Mouse (Mus musculus) heart, postnatal 36 days (tissue): Measurements from ENCODE around the gene Acss2. TPM values are rescaled to one million over a fixed set of nuclear protein-coding genes. Genes with fewer than 3 reads are reported as not detected.

Experiments
- DNase-seq, 2 experiments: peaks; one replicate each; pipeline ENCODE4 v3.0.0; 2021 to 2022
- intact Hi-C: fragments of 180-260 bp; cut with DNase I; formaldehyde crosslinking; loops from one replicate; pipeline ENCODE4 v1.15.1; 2025
- total RNA-seq, 2 experiments: library from RNA; stranded (reverse); gene quantifications; 2 replicates each; pipeline ENCODE4 v1.2.3; 2021

Acss2 gene
- 10 to 100 TPM; 36.3 to 41.6 TPM for total RNA-seq

DNA sequence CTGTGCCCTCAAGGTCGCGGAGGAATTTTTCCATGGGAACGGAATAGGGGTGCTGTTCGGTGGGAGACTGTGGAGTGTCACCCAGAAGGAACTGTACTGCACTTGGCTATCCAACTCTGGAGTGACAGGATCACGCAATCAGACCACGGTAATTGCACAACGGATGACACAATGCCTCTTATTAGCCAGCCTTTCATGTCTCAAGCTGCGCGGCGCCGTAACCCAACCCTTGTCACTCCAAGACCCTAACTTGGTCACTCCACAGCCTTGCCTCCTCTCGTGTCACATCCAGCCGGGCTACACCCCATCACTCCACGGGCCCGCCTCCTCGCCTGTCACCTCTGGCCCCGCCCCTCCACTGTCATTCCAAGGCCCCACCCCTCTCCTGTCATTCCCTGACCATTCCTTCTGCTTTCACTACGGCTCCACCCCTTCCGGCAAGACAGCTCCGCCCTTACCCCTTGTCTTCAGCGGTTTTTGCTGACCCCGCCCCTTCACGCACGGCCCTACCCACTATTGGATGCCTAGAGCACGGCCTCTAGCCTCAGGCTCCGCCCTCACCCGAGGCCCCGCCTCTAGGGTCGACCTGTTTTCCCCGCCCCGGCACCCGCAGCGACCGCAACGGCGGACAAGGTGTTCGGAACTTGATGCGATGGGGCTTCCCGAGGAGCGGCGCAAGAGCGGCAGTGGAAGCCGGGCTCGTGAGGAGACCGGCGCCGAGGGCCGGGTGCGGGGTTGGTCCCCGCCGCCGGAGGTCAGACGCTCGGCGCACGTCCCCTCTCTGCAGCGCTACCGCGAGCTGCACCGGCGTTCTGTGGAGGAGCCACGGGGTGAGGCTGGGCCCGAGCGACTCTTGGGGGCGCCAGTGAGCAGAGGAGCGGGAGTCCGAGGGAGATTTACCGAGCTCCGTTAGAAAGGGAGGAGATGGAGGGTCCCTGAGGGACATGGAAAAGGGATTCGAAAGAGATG is at the start of gene Acss2, which contains the start of gene Ggt7:
Acss2 (plus strand) TSS at position 494 of the 969 bp plus-strand sequence.
Ggt7 (minus strand) TSS at position 783 of the 969 bp plus-strand sequence.
- intact Hi-C loops = loop anchor here (2.0 kb wide), 1 partner anchor 247 kb away; no protein-coding TSS in a partner anchor
- peak; percentile 97 to 98 for DNase-seq

DNA sequence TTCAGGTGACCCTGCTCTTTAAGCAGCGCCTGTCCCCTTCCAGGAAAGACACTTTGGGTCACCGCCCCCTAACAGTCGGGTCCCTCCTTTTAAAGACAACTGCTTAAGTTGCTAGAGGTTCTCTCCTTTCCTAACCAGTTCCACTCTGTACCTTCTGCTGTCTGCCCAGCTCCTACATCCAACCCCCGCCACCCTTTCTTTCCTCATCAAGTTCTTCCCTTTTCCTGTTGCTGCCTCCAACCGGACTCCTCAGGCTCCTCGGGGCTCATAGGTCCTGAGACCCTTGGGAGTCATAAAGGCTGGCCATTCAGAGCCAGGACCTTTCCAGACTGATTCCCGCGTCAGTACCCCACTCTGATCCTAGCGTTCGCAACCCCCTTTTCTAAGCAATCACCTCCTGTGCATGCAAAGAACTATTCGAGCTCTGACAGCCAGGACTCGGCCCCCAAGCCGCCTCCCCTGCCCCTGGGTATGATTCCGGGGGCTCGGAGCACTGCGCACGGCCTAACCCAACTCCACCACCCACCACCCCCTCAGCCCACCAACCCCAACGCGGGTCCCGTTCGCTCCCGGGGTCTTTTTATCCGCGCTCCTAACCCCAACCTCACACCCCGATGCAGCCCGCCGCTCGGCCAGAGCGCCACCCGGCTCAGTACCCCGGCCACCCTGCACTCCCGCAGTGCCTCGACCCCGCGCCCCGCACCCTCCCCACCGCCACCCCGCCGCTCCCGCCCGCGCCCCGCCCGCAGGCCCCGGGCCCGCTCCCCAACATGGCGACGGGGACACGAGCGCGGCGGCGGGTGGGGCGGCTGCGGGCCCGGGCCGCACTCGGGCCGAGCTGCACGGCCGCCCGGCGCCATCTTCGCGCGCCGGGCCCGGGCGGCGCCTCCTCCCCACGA is 44.8 kb upstream of the Acss2 start:
- intact Hi-C loops = no loop called here
- DNase-seq = peak; percentile 44 to 61

DNA sequence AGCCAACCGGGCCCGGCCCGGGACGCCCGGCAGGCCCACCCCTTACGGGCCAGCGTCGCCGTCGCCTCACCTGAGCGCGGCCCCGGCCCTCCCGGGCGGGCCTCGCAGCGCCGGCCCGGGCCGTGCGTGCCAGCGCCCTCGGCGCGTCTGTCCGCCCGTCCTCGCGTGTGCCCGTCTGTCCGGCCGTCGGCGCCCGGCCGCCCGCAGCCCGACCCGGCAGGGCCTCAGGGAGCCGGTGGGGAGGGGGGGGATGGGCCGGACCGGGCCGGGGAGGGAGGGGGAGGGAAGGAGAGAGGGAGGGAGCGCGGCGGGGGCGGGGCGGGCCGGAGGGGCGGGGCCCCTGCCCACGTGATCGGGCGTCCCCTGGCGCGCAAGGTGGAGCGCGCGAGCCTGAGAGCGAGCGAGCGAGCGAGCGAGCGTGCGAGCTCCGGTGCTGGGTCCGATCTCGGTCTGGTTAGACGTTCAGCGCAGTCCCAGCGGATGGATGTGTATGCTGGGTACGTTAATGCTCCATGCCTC is 44.1 kb upstream of the Acss2 start, which contains the start of gene Ncoa6:
Ncoa6 (minus strand) TSS at position 325 of the 519 bp plus-strand sequence.
- intact Hi-C loops = no loop called here
- DNase-seq = peak; percentile 58 to 72

DNA sequence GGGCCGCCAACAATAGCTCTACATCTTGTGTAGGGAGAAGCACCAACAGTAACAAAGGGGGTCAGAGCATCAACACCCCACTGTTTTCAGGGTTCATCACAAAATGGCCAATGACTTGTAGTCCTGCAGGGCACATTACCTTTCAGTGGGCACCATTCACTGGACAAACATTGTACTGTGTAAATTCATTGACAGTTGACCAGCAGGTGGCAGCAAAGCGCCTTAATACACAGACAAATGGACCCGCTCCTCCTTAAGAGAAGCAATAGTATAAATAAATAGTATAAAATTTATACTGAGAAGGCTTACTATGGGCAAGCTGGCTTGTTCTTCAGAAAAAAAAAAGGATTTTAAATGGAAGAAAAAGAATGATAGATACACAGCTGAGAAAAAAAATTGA is 35.7 kb upstream of the Acss2 start:
- intact Hi-C loops = loop anchor here (10.0 kb wide), 1 partner anchor 283 kb away; no protein-coding TSS in a partner anchor
- DNase-seq = peak; percentile 57 to 79

DNA sequence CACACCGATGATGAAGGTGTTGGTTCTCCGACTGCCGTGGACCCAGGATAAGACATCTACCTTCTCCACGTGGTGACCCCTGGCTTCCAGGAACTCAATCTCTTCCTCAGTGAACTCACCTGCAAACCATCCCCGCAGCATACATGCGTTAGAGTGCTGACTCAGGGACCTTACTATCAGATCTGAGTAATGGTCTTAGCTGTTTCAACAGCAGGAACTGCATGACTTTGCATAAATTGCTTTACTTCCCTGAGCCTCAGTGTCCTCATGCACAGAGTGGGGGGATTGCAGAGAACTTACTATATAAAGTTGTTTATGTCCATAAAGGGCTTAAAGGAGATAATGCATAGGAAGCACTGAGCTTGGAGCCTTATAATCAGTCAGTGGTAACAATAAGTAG is 26.8 kb upstream of the Acss2 start:
- no peak for DNase-seq
- intact Hi-C loops = no loop called here

DNA sequence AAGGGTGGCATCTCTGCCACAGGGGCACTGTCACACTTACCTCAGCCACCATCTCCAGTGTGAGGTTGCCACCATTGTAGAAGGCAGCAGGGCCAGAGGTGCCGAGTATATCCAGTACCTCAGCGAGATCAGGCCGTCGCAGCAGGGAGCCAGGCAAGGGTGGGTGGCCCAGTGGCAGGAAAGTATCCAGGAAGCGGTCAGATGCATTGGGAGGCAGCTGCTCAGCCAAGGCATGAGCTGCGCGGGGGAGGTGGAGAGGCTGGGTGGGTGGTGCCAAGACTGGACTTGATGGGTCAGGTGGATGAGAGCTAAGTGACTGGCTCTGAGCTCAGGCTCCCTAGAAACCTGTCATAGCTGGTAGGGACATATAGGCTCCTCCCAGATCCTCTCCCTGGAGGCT is 15.2 kb upstream of the Acss2 start:
- intact Hi-C loops = no loop called here
- no peak for DNase-seq

DNA sequence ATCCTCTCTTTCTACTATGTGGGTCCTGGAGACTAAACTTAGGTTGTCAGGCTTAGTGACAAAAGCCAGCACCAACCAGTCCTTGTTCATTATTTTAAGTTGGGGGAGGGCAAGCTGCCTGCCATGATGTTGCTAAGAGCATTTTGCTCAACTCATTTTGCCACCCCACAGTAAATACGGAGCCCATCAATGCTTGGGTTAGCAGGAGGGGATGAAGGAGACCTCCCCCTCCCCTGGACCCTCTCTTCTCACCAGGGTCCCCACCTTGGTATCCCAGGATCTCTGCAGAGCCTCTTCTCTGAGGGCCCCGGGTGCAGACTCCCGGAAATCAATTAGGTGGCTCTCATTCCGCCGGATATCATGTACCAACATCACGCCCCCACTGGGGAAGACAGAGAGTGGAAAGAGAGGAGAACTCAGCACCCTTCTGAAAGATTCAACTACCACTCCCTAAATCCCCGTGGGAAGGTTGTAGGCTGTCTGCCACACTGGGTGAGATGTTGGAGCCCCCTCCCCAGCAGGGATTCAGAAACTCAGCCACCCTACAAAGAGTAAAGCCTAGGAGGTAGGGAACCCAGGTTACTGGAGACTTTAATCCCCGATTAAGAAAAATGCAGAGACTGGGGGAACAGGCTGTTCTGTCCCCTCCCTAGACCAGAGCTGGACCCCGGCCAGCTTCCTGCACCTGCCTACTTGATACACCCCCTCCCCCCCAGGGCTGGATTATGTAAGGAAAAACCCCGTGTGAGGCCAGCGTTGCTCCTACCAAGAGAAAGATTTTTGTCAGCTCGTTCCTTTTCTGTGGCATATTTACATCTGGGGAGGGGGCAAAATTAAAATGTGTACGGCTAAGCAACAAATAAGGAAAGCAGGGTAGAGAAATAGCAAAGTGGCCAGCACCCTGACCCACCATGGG is 13.1 kb upstream of the Acss2 start:
- intact Hi-C loops = no loop called here

DNA sequence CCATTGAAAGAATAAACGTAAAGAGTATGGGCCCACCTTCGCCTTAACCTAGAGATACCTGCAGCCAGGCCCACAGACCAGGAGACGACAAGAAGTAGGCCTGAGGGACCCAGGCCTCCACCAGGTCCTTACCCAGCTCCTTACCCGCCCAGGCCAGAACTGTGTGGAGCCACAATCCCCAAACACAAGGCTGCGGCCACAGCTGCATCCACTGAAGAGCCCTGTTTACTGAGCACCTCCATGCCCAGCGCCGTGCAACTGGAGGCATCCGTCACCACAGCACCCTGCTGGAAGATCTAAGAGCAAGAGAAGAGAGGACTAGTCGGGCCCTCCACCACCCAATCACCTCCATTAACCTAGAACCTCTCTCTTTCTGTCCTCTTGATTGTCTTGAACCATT is 11.9 kb upstream of the Acss2 start:
- DNase-seq = no peak
- intact Hi-C loops = no loop called here

More for the DNA sequence above, 13.1 kb upstream of the Acss2 start:
- DNase-seq = no peak

DNA sequence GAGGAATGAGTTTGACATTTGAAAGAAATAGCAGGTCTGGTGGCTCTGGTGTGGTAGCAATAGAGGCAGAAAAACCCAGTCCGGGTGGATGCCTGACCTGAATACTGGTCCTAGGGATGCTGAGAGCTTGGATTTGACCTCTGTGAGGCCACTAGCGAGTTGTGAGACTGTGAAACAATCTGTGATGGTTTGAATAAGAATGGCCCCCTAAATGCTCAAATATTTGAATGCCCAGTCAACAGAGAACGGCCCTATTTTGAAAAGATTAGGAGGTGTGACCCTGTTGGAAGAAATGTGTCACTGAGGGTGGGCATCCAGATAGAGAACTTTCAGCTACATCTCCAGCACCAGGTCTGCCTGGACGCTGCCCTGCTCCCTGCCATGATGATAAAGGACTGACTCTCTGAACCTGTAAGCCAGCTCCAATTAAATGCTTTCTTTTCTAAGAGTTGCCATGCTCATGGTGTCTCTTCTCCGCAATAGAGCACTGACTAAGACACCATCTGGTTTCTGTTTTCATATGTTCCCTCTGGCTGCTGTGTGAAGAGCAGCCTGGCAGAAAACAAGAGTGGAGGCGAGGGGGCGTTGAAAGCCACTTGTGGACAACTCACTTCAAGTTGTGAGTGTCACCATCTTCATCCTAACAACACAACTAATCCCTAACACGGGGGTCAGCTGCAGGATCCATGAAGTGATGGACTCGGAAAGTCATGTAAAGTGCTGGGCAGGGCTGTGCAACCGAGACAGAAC is 9.9 kb upstream of the Acss2 start:
- intact Hi-C loops = no loop called here
- no peak for DNase-seq

DNA sequence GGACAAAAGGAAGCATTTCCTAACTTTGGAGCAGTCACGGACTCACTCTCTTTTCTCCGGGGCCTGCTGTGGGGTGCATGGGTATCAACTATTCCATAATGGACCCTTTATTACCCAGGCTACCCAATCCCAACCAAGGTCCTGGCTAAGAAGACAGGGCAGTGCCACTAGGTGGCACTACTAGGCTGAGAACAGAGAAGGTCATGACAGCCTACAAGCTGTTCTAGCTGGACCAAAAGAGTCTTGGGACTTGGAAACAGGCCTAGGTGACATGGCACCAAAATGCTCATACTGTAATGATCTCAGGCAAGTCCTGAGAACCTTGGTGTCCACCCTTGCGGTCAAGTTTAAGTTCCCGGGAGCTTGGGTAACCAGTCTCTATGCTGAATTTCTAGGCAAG is 5.3 kb upstream of the Acss2 start:
- intact Hi-C loops = no loop called here
- peak; percentile 41 to 55 for DNase-seq

DNA sequence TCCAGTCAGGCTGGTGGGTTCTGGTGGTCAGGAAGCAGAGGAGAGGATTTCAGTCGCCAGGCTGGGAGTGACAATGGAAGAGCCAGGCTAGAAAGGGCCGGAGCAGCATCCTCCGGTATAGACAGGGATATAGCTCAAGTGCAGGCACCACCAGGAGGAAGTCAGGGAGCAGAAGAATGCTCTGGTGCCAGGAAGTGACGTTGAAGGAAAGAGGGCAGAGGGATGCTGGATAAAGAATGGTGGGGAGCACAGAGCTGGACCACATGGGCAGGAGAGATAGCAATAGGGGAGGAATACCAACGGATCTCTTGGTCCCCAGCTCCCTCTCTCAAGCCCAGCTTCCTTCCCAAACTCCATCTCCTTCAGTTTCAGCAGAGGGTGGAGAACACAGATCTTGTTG is 4.2 kb upstream of the Acss2 start:
- intact Hi-C loops = no loop called here
- DNase-seq = no peak

DNA sequence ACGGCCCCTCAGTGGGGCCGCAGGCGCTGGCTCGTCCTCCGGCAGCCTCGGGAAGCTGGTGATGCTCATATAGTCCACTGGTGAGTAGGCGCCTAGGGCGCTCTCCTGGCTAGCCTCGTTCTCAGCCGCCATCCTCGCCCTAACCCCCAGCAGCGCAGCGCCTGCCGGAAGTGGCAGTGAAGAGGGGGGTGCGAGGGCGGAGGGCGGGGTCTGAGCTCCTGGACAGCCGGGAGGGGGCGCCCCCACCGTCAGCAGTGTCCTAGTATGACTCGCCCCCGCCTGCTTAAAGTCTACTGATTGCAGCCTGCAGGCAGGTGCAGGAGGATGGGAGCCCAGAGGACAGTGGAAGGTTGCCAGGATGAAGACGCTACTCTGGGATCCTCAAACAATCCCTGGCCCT is 3.1 kb upstream of the Acss2 start:
- intact Hi-C loops = no loop called here
- DNase-seq = peak; percentile 68 to 69

DNA sequence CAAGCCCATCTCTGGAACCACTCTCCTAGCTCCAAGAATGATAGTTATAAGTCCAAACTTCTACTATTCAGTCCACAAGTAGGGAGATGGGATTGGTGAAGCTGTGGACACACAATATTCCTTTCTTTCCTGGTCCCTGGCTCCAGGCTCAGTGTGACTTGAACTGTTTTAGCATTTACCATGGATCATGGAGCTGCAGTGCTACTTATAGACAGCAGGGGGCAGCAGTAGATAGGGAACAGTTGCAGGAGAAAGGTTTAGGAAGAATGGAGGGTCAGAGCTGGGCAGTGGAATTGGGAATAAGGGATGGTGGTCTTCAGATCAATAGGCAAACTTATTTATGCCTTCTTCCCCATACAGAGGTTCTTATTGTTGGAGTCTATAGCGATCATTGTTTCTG is 1.8 kb upstream of the Acss2 start:
- intact Hi-C loops = loop anchor here (1.0 to 2.0 kb wide), 3 partner anchors 68 to 249 kb away; no protein-coding TSS in a partner anchor
- peak; percentile 75 to 78 for DNase-seq

DNA sequence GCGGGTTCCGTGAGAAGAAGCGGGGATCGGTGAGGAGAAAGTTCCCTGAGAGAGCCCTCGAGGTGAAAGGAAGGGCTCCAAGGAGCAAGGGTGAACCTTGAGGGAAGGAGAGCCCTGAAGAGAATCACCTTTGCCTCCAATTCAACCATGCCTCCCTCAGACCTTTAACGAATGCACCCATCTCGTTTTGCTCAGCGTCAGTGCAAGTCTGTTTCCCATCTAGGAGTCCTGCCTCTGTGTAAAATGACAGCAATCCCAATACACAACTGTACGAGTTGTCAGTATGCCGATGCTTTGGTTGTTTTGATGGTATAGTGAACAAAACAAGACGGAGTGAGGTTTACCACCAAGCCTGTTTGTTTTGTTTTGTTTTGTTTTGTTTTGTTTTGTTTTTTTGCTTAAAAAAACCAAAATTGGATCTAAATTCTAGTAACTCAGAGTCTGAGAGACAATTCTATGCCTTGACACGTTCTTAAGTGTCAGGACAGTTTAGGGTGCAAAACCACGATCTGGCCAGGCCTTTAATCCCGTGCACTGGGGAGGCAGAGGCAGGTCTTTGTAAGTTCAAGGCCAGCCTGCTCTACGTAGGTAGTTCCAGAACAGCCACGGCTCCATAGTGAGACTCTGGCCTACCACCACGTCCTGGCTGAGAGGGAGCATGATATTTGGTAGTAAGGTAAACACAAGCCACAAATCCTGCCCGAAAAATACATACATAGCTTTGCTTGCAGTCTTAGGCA is 953 bp downstream of the Acss2 start:
- DNase-seq = no peak
- intact Hi-C loops = no loop called here

DNA sequence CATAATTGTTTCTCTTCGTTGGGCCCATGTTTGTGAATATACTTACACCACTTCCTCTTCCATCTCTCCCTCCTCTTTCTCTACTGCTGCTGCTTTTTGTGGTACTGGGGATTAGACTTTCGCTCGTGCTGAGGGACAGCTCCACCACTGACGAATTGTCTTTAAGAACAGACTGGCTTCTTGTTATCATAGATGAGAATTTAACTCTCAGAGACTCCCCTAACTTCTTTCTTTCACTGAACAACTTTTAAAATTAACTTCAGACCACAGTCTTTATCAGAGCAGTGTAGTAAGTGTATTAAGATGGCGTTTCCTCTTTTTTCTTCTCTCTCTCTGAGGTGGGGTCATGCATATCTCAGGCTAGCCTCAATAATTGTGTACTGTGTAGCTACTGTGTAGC is 6.0 kb downstream of the Acss2 start:
- DNase-seq = no peak
- intact Hi-C loops = no loop called here

DNA sequence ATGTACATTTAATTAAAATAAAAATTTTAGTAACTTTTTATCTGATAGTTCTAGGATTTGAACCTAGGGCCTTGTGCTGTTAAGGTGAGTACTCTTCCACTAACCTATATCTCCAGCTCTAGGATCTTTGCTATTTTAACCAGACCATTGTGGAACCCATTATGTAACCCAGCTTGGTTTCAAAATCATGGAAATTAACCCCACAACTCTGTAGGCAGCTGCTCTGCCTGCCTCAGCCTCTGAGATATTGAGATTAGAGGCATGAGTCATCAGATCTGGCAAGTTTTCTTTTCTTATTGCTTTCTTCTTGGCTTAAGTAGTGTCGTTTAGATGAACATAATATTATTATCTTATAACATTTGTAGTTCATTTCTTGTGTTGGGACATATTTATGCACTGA is 6.6 kb downstream of the Acss2 start:
- intact Hi-C loops = no loop called here
- DNase-seq = no peak

DNA sequence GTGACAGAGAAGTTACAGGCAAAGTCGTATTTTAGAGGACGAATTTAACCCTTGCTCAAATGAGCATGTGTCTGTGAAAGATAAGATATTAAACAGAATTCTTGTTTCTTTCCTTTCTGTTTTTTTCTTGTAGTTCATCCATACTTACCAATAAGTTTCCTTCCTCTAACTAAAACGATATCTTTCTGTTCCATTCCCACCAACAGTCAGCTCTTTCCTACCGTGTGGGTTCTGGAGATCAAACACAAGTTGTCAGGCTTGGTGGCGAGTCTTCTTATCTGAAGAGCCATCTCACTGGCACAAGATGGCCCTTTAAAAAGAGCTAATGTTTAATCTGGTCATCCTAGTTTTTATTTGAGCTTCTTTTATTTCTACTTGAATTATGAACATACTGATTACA is 9.6 kb downstream of the Acss2 start:
- no peak for DNase-seq
- intact Hi-C loops = no loop called here

DNA sequence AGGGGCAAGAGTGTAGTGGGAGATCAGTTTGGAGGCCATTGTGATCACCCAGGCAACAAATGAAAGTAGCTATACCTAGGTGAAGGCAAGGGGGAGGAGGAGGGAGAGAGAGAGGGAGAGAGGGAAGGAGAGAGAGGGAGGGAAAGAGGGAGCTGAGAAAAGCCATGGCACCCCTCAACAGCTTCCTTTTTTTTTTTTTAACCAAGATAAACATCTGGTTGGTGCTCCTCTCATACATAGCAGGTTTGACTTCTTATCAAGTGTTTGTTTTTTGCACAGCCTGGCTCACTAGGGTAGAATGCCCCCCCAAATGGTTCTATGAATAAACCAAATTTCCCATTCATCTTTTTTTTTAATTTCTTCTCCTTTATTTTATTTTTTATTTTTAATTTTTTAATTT is 18.5 kb downstream of the Acss2 start:
- no peak for DNase-seq
- intact Hi-C loops = no loop called here
